Mouse (Mus musculus) left cerebral cortex, adult 11 months (tissue): ENCODE results near the gene Pisd.

Experiments used
- DNase-seq: peaks from one replicate; pipeline ENCODE4 v3.0.0; 2022; ENCODE audit warnings: low spot score

Gene Pisd

GRCm38 (mm10) chr5:32706226-32706780 lies 79.1 kb downstream of the Pisd start:
- no peak for DNase-seq

DNA sequence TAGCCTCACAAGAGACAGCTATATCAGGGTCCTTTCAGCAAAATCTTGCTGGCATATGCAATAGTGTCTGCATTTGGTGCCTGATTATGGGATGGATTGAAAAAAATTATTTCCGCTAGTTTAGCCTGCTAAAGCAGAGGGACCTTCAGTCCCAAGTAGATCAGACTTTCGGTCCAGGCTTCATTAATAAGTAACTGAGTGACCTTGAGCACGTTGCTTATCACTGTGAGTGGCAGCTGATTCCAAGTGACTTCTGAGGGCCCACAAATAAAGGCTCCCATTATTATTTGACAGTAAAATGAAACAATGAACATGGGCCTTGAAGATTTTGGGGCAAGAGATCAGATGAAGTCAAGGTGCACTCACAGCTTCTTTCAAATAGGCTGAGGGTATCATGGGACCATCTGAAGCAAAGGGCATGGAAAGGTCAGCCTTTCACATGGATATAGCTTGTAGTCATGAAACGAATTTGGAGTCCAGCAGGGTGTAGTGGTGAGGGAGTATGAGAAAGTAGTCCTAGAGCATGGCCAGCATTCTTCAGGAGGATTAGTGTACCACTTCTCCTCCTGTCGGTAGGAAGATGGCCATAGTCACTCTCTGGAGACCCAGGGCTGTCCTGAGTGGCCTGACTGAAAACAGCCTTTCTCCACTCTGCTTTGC lies 88.1 kb downstream of the Pisd start:
- DNase-seq = no peak

DNA sequence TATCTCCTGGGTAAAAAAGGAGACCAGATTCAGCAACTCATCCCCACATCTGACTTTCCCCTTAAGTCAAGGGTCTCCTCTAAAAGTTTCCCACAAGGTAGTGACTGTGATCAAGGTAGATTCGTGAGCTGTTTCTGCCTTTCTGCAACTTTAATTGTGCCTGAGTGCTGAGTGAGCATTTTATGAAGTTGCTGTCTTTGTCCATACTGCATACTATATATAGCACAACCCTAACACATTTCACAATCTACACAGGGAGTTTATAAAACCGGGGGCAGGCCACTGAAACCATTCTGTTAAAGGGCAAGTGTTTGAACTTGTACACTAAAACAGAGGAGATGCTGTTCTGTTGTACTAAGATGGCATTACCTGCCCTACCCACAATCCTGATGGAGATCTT lies 92.0 kb downstream of the Pisd start:
- DNase-seq = no peak
